Mouse (Mus musculus) cerebellum, adult 8-10 months (tissue): ENCODE results near the gene Lgals8.
"Not testable (repeated sequence)": the region's sequence is repeated elsewhere in the genome, so short reads cannot be mapped to it uniquely, and the experiment has no call there.

Experiments
- DNase-seq: peaks from one replicate; pipeline ENCODE4 v3.0.0; 2022

Gene Lgals8

DNA sequence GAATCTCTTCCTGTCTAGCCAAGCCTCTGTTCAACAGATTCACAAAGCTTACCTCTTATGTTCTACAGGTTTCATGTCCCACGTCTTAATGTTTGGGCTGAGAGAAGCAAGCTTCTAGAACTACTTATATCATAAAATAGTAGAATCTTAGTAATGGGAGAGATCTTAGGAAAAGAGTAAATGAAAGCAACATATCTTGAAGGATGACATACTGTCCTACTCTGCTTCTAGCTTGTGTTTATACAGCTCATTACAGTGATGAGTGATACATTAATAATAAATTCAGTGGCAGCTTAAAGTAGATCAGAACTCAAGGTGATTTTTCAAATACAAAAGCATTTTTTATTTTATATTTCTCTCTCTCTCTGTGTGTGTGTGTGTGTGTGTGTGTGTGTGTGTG, at the start of gene Lgals8:
Lgals8 (minus strand) TSS at position 101 of the 400 bp plus-strand sequence.
- no peak for DNase-seq

DNA sequence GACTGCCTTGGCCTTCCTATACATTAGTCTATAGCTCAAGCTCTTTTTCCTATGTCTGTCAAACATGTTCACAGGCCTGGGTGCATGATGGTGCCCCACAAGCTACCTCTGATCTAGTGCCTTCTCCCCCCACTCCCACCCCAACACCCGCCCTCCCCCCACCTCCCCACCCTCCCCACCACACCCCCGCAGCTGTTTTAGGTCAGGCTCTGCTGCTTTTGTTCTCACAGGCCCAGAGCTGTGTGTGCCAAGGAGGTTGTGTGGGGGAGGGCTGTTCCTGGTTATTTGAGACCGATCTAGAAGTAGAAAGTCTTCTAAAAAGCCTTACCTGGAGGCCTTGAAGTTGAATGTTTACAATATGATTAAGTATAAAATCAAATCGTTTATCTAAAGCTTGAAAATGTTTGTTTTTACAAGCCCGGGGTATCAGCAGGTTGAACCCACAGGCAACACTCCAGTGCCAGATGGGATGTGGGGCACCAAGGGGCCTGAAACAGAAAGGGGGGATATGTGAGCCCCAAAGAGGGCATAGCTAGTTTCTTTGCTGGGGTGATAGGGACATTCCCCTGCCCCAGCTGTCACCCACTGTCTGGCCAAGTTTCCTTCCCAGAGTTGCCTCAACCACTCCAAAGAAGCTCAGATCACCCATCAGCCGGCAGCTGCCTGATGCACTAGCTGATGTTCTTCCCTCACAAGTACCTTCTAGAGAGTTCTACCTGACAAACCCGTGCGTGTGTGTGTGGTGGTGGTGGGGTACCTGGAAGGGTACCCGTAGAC, 46.6 kb upstream of the Lgals8 start:
- no peak for DNase-seq

DNA sequence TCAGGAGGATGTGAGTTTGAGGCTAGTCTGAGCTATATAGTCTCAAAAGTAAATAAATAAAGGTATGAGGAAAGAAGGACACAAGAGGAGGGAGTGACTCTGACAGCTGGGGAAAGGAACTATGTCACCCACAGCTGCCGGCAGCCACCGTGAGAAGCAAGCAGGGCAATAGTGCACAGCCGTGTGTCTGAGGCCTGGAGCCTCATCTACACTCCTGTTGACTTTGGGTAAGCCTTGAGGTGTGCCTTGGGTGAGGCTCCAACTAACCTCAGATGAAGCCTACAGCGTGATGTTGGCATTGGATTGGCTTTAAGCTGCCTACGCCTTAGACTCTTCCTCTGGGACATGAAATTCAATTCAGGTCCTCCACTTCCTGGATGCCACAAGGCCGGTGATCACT, 45.3 kb upstream of the Lgals8 start:
- DNase-seq: no peak

DNA sequence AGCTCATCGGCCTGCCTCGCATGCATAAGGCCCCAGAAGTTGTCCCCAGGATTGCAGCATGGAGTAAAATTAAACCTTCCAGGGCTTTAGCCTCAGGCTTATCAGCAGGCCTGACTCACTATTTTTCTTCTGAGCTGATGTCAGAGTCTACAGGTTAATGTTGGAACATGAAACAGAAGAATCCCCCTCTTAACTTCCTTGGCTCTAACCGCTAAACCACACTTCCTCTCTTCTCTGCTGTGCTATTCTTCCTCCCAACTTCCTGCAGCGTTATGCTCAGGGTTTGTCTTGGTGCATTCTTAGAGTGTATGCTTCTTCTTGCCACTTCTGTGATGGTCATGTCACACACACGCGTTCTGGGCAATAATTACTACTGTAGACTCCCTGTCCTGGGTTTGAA, 42.7 kb upstream of the Lgals8 start:
- no peak for DNase-seq

DNA sequence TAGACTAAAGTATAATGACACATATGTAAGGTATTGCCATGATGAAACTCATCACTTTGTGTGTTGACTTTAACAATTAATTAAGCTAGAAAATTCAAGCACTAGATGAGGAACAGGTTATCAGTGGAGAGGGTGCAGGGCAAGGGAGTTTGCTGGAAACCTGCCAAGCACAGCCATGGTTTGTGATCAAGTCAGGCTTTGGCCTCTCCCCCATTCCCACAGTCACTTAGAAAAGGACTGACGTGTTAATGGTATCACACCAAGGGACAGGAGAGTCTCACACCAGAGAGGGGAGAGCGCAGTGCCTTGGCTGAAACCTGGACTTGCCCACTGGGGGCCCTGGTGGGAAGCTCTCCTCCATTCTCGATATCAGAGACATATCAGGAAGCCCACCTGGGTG, 40.6 kb upstream of the Lgals8 start:
- no peak for DNase-seq

DNA sequence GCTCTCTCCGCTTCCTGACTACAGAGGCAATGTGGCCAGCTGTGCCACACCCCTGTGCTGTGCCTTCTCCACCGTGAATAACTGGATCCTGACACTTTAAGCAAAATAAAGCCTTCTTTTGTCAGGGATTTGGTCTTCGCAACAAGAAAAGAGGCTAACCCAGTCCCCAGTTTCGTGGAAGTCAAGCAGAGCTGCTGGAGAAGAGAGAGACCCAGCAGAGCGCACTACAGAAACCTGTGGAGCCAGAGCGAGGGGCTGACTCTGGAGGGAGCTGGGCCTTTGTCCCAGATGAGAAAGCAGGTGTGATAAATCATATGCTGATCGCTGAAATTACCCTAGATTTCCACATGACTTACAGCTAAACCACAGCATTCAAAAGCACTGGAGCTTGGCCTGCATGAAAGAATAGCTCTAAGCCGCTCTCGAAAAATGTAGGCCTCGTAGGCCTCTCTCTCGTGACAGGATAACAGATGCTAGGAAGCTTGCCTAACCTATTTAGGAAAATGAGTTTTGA, 38.6 kb upstream of the Lgals8 start:
- DNase-seq: no peak

DNA sequence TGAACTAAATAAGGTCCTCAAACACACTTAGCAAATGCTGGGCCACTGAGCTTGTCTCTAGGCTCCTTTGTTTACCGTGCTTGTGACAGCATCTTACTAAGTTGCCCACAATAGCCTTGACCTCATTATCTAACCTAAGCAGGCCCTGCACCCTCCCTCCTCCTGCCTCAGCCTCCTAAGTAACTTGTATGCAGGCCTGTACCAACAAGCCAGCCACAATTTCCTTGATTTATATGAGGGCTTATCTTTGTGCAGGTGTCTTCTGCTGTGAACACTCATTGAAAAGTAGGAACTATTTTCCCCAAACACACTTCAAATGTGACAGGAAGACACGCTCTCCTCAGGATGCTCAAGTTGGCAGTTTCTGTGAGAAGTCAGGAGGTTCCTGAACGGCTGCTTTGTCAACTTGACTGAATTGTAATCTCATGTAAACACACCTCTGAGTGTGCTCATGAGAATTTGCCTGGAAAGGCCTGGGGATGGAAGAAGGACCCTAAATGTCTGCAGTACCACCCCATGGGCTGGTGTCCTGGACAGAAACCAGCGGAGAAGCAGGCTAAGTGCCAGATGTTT, 38.0 kb upstream of the Lgals8 start:
- no peak for DNase-seq

DNA sequence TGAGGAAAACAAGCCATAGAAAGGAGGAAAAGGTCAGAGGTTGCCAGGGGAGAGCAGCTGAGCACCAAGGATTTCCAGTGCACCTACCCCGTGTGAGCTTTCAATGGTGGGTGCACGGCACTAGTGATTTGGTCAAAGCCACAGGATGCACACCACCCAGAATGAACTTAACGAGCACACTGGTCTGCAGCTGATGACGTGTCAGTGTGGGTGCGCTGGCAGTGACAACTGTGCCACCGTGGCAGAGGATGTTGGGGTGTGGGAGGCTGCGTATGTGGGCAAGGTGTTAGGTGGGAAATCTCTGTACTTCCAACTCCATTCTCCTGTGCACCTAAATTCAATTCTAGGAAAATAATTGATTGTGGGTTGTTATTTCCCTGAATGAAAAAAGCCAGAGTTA, 34.4 kb upstream of the Lgals8 start:
- DNase-seq: no peak

DNA sequence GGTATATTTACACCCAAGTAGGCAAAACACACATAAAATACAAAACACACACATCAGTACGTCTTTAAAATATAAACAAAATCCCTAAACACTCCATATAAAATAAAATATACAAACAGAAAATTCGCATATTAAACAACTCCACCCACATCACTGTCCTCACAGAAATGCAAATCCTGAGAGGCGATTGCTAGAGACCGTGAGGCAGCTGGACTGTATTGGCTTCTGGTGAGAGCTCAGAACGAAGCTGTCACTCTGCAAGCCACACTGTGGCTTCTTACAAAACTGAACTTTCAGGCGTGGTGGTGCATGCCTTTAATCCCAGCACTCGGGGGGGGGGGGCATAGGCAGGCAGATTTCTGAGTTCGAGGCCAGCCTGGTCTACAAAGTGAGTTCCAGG, 33.1 kb upstream of the Lgals8 start:
- DNase-seq: no peak

DNA sequence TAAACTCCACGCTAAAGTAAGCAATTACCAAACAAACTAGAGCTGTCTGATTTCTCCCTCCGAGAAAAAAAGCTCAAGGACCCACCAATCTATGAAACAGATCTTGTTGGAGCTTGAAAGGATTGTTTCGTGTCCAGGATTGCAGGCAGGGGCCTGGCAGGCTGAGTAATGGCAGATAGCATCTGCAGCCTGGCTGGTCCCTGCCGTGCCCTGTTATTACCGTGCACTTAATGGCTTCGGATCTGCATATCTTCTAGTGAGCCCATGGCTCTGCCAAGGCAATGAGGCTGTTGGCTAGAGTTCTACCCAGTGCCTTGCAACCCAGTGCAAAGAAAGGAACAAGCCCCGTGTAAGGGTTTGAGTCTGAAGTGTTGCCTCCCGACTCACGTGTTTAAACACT, 30.0 kb upstream of the Lgals8 start:
- DNase-seq: no peak

DNA sequence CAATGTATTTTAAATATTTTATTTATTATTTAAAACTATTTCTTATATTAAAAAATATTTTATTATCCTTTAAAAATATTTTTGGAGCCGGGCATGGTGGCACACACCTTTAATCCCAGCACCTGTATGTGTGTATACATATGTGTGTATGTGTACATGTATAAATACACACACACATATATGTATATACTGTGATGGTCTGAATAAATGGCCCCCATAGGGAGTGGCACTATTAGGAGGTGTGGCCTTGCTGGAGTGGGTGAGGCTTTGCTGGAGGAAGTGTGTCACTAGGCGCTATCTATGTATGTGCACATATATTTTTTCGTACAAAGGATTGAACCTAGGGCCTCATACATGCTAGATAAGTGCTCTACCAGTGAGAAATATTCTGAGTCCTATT, 27.8 kb upstream of the Lgals8 start:
- no peak for DNase-seq

DNA sequence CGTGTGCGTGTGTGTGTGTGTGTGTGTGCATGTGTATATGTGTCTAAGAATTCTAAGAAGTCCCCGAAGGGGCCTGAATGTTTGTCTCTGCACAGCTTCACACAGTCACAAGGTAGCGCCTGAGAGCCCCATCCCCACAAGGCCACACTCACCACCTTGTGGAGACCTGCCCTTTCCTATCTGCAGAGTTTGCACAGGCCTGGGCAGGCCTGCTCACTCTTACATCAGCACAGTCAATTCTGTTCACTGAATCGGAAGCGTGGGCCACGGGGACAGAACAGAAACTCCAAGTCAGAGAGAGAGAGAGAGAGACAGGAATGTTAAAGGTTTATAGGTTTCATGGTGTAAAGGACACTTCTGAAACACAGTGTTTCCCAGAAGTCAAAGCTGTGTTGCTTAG, 20.9 kb upstream of the Lgals8 start:
- DNase-seq: no peak

DNA sequence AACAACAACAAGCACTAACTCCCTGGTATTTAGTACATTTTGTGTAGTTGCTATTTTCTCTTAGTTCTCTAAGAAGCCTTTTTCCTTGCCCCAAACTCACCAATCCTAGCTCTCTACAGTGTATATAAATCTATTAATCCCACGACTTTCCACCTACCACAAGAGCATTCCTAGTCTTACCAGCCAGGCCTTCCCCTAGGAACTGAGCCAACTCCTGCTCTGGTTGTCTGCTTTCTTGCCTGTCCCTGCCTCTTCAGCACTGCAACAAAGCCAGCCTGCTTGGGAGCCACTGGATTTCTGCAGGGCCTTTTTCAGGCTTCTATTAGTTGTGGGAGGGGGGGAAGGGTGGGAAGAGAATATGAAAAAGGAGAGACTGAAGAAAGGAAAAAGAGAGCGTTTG, 20.5 kb upstream of the Lgals8 start:
- DNase-seq: no peak

DNA sequence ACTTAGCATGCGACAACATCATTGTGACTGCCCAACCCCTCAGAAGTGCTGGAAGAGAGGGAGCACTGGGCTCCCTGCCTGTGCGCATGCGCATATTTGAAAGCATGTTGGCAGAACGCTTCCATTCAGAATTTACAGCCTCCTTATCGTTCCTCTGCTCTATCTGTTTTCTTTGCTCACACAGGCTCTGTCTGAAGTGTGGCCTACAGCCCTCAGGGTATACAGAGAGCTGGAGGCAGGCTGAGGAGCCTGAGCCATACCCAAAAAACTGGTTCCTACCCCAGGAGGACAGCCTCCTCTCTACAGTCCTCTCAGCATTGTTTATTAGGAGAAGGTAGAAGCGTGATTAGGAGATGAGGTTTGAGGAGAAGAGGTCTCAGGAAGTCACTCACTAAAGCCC, 15.1 kb upstream of the Lgals8 start:
- DNase-seq: no peak

DNA sequence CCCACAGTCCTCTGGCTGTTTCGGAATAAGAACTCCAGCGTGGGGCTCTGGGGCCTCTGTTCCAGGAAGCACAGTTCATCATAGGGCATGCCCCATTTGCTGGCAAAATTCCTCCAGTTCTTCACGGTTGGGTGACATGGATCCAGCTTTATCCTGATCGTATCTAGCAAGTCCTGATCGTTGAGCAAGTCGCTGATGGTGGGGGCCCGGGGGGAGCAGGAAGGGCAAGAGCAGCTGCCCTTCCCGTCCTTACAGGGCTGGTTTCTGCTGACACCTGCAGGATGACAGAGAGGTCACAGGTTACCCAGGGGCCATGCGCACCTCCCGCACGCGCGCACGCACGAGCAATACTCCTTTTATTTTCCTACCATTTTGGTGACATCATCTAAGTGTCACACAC, 13.6 kb upstream of the Lgals8 start:
- DNase-seq: no peak

DNA sequence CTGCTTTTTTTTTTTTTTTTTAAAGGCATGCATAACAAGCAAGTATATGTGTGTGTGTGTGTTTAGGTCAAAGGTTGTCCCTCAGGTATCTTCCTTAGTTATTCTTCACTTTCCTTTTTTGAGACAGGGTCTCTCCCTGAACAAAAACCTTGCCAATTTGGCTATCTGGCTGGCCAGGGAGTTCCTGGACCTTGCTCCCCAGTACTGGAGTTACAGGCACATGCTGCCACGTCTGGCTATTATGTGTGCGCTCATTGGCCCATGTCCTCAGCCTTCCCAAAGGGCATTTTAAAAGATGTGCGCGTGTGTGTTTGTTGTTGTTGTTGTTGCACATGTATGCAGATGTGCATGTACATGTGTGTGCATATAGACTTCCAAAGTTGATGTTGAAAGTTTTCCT, 12.1 kb upstream of the Lgals8 start:
- DNase-seq: no peak

DNA sequence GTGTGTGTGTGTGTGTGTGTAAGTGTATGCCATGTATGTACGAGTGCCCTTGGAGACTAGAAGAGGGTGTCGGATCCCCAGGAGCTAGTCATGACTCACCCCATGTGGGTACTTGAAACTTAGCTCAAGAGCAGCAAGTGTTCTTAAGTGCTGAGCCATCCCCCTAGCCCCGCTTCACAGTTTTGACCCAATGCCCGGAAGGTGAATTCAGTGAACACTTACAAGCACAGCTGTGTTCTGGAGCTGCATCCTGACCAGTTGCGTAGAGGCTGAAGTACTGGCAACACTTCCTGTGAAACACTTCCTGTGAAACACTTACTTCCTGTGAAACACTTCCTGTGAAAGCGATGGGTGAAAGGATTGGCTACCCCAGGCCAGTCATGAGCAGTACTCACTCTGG, 10.5 kb upstream of the Lgals8 start:
- DNase-seq: no peak

DNA sequence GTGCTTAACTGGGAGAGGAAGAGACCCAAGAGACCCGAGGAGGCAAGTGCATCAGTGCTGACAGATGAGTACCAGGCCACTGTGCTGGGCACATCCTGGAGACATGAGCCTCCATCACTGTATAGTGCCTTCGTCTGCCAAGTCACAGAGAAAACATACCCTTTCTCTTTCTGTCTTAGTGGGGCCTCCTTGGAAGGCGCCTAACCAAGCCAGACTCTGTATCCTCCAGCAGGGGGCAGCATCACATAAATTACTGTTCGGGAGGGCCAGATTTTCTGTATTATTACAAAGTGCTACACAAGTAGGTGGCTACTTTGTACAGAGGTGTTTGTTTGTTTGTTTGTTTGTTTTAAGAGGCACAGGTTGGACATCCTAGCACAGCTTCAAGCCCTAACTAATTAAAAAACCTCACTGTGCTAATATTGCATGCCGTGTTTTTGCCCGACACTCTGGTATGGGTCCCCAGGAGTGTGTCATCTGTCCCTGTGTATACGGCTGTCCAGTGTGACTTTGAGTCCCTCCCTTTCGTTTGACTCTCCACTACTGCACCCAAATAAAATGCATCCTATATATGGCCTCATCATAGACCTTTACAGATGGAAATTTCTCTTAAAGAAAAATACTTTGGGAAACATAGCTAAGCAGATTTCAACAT, 9.1 kb upstream of the Lgals8 start:
- peak; percentile 63 for DNase-seq

DNA sequence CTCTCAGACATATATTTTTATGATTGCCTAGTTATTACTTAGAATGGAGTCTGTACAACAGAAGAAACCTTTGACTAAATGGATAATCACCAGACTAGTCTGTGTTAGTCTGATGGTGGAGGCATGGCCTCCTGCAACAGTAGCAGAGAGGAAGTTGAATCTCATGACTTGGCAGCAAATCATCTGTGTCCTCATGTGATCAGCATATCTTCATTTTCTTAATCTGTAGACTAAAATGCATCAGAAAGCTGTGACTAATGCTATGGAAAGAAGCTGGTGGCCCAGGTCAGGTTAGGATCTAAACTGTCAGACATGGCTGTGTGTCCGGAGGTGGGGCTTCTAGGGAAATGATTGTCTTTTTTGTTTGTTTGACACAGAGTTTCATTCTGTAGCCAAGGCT, 3.7 kb upstream of the Lgals8 start:
- DNase-seq: no peak

DNA sequence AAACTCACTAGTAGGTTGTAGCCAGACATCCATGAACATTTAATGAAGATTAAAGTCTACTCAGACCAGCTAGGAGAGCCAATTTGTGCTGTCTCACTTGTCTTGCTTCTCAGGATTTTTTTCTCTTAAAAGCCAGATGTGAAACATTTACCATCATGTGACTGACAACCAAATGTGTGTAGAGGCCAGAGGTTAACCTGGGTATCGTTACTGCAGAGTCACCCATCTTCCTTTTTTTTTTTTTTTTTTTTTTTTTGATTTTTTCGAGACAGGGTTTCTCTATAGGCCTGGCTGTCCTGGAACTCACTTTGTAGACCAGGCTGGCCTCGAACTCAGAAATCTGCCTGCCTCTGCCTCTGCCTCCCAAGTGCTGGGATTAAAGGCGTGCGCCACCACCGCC, 585 bp downstream of the Lgals8 start:
- DNase-seq: not testable (repeated sequence)

DNA sequence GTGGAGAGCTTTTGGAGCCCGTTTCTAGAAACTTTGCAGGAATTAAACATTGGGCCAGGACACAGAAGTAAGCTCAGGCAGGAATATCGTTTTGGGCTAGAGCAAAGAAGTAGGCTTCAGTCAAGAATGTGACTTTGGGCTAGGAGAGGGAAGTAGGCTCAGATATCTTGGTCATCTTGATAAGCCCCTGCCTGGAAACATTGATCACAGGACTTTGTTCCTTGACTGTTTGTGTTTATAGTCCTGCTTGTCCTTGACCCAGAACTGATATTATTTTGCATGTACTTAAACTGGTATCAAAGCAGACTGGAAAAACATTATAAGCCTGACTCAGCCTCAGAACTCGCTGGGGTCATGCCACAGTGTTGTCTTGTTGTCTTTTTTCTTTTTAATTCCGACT, 2.1 kb downstream of the Lgals8 start:
- DNase-seq: no peak

DNA sequence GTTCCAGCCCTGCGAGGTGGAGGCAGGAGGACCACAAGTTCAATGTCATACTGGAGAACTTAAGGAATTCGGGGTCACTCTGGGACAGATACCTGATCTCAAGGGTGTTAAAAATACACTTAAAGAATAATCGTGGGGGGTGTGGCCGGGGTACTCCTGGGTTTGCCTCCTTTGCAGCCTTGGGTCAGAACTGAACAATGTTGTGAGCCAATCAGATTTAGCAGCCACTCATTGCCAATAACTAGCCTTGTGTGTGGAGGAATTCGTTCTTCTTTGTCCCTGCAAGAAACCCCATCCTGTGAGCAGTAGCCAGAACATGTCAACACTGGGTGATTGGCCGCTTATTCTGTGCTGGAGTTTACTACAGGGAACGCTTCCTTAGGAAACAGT, 3.0 kb downstream of the Lgals8 start:
- no peak for DNase-seq

DNA sequence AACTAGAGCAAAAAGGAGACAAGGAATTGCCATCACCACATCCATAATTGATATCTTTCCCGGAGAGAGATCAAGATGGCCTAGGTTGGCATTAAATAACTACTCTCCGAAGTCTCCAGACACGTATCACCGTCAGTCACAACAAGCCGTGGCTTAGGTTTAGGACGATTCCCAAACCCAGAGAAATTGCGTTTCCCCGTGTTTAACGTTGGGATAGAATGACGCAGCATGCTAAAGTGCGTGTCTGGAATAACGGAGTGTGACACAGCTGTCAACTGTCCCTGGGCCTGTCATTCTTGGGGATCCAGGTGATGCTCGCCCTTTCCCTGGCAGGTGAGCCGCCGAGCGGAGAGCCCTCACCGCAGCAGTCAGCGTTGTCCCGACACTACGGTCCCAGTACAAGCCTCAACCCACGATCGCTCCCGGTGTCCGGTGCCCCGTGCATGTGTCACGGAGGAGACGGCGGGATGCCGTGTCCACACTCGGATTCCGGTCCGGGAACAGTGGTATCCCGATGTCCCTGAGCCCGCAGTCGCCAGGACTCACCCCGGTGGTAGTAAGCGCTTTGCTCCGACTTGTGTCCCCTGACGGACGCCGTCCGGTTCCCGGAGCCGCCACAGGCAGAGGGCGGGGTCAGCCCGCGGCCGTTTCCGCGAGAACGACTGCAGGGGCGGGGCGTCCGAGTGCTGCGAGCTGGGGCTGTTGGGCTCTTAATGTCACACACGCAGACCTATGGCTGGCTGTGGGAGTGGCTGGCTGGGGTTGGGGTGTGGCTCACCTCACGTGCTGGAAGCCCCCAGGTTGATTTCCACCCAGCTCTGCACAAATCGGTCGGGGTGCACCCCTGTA, 3.6 kb downstream of the Lgals8 start:
- DNase-seq: peak; percentile 91
